Mouse (Mus musculus): ENCODE data around the gene Mroh9. TPM values are rescaled to one million over a fixed set of nuclear protein-coding genes. Genes with fewer than 3 reads are reported as not detected.

Gene Mroh9
- total RNA-seq, 2 experiments from 2014 or later = not detected

DNA sequence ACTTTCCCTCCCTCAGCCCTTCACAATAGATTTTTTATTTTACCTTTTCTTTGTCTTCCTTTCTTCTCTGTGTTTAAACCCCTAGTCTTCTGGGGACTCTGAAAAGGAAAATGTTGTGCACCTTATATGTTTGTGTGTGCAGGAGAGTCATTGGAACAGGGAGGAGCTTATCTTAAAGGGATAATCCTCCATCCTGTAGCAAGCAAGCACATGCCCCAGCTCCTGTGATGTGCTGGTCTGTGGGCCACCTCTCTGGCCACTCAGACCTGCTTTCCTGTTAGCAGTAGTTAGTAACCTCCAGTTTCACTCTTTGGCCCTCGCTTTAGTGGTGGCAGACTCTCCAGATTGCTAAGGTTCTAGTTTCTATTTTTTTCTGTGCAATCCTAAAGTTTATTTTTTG, 101.0 kb downstream of the Mroh9 start, which contains the start of gene Fmo3:
Gene Fmo3, minus strand, starts transcription at position 101 of the 400 bp plus-strand sequence.
- DNase-seq (ENCODE audit: low spot score in 2 of 2) = no peak

Other genes starting within 250 kb of the Mroh9 start
- 10 to 100 TPM; 49.6 to 62.8 TPM for gene Fmo1, start 219.1 kb downstream of the Mroh9 start, total RNA-seq (2021)
- gene Fmo2, start 186.9 kb downstream of the Mroh9 start, total RNA-seq (2021) = 1 to 10 TPM; 2.7 to 3.4 TPM
- gene Fmo6, start 148.2 kb downstream of the Mroh9 start, total RNA-seq (2021) = under 1 TPM in 1 of 2 experiments, not detected in 1; 0.16 TPM
- not detected for gene Fmo3, start 101.1 kb downstream of the Mroh9 start, total RNA-seq (2021)
- 10 to 100 TPM; 92.7 to 95.0 TPM for gene Prrx1, start 228.0 kb upstream of the Mroh9 start, total RNA-seq (2021)

Measured in gastrocnemius, postnatal 4 days (tissue).